Mouse (Mus musculus) layer of hippocampus, postnatal 10 days (tissue): Measurements from ENCODE around the gene Prr32. TPM values are rescaled to one million over a fixed set of nuclear protein-coding genes. Genes with fewer than 3 reads are reported as not detected.

ENCODE experiments used
- DNase-seq, 2 experiments: peaks; one replicate each; pipeline ENCODE4 v3.0.0; 2021; ENCODE audit warnings: low spot score in 2 of 2
- long read RNA-seq: library from polyadenylated mRNA; stranded (forward); transcript quantifications from one replicate; pipeline ENCODE4 v2.0.0, GENCODE M21; 2023
- total RNA-seq, 2 experiments: library from RNA; stranded (reverse); gene quantifications; 2 replicates each; pipeline ENCODE4 v1.2.3; 2021

Gene Prr32
- total RNA-seq = 1 to 10 TPM in 1 of 2 experiments, not detected in 1; 2.2 TPM
- long read RNA-seq, partial matches to known transcripts = 0 of 1 reads
- long read RNA-seq, other reads (novel, unspliced or antisense) = 0 of 1 reads

- no peak for DNase-seq
Measured at GRCm38 (mm10) chrX:45090604-45091003, at the start of gene Prr32. Gene Prr32 (plus strand): TSS chrX:45090904.
